Mouse (Mus musculus) midbrain, embryonic 13.5 days (tissue): ENCODE measurements at regions not wholly inside any gene's neighbourhood (a gene's known extent, or its start where the extent isn't known, plus 50 kb on each side); places are given as distances from the start of the nearest gene placed in this dataset.

Source experiments
- ATAC-seq: fragments of 200-750 bp; cut with Nextera tagmentation; 2 replicates; pipeline ENCODE4 v1.8.0; 2017; ENCODE audit warnings: mild to moderate bottlenecking, moderate TSS enrichment, moderate library complexity
- H3K27ac ChIP-seq: fragments of 300-500 bp; sonication (generic); 2 replicates; pipeline ENCODE4 v1.5.1; 2015; ENCODE audit warnings: inconsistent platforms, mild to moderate bottlenecking, moderate library complexity
- H3K27me3 ChIP-seq: fragments of 300-500 bp; sonication (generic); 2 replicates; pipeline ENCODE4 v1.6.1; 2015; ENCODE audit warnings: mild to moderate bottlenecking, inconsistent platforms
- H3K36me3 ChIP-seq: fragments of 300-500 bp; sonication (generic); 2 replicates; pipeline ENCODE4 v1.6.1; 2015; ENCODE audit warnings: mild to moderate bottlenecking, inconsistent platforms
- H3K4me1 ChIP-seq: fragments of 300-500 bp; sonication (generic); replicated peaks from 2 replicates; pipeline ENCODE4 v1.6.1; 2015; ENCODE audit warnings: inconsistent platforms
- H3K4me2 ChIP-seq: fragments of 300-500 bp; sonication (generic); replicated peaks from 2 replicates; pipeline ENCODE4 v1.6.1; 2015; ENCODE audit warnings: moderate library complexity, mild to moderate bottlenecking, inconsistent platforms
- H3K4me3 ChIP-seq: fragments of 300-500 bp; sonication (generic); replicated peaks from 2 replicates; pipeline ENCODE4 v1.5.1; 2015; ENCODE audit warnings: mild to moderate bottlenecking, inconsistent platforms
- H3K9ac ChIP-seq: fragments of 300-500 bp; sonication (generic); replicated peaks from 2 replicates; pipeline ENCODE4 v1.6.1; 2015; ENCODE audit warnings: mild to moderate bottlenecking, inconsistent platforms
- H3K9me3 ChIP-seq: fragments of 300-500 bp; sonication (generic); 2 replicates; pipeline ENCODE4 v1.6.1; 2016; ENCODE audit warnings: mild to moderate bottlenecking, inconsistent platforms
- WGBS: fragments of 180-500 bp; shearing (Covaris S2); methylation state at CpG from one replicate; pipeline ENCODE4 v1.1.7; 2015; 5-methylcytosine and 5-hydroxymethylcytosine counted together

- no peaks in the 10 kb centered on the region for H3K9me3 ChIP-seq
- 71% methylated on average over 10 of the region's 10 CpGs for WGBS
- ATAC-seq, result no peak
- no peak overlapping the region for H3K27ac ChIP-seq
- H3K9ac ChIP-seq, result no peak overlapping the region
- peaks cover 54% of the 10 kb centered on the region for H3K27me3 ChIP-seq
- H3K4me1 ChIP-seq, result peaks cover 33% of the 10 kb centered on the region
- H3K4me3 ChIP-seq, result no peak overlapping the region
- no peak overlapping the region for H3K4me2 ChIP-seq
- no peaks in the 10 kb centered on the region for H3K36me3 ChIP-seq
Measured at GRCm38 (mm10) chr8:8482707-8483480, 178.1 kb downstream of the Efnb2 start.

DNA sequence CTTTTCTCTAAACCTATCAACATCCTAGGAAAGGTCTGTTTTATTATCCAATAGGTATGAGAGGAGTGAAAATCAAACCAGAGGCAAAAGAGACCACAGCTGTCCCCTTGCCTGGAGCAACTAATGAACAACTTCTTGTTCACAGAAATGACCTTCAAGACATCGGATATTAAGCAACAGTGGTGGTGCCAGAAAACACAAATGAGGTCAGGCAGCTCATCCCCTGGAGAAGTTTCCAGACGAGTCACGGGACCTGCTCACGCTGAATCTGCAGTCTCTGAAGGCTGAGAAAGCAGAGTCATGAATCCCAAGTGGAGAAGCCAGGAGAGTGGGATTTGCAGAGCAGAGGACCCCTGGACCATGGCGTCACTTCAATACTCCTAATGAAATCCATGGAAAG is 183.6 kb downstream of the Efnb2 start:
- H3K4me1 ChIP-seq, result 0 out of 2 replicates have a peak, but pooled peaks cover 3% of the 10 kb centered on the region
- no peak for ATAC-seq
- no peak overlapping the region for H3K27ac ChIP-seq
- no peak overlapping the region for H3K9ac ChIP-seq
- no peaks in the 10 kb centered on the region for H3K9me3 ChIP-seq
- WGBS, result 75% methylated on average over 5 of the region's 5 CpGs
- no peak overlapping the region for H3K4me3 ChIP-seq
- peaks cover 24% of the 10 kb centered on the region for H3K27me3 ChIP-seq
- H3K4me2 ChIP-seq, result no peak overlapping the region
- no peaks in the 10 kb centered on the region for H3K36me3 ChIP-seq

DNA sequence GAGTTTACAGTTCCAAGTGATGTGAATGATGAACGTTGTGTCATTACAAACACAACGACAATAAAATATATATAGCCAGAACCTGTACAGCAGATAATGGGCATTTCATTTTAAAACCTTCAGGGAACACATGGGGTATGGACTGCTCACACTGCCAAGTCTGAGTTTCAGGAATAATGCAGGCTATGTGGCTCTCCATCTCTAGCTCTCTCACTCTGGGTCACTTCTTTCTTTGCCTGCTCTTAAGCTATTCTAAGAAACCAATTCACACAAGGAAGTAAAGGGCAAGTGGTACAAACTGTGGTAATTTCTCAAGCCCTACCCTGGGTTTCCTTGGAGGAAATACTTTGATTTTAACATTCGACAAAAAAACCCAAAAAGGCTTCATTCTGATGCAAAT is 192.5 kb downstream of the Efnb2 start:
- WGBS, result 67% methylated on average over 3 of the region's 3 CpGs
- Histone ChIP-seq H3K9ac (no peak overlapping the region), H3K27ac (no peak overlapping the region), H3K4me1 (peaks cover 14% of the 10 kb centered on the region), H3K4me3 (no peak overlapping the region), H3K36me3 (no peaks in the 10 kb centered on the region), H3K4me2 (no peak overlapping the region), H3K27me3 (peaks cover 7% of the 10 kb centered on the region), H3K9me3 (no peaks in the 10 kb centered on the region)
- ATAC-seq, result no peak

DNA sequence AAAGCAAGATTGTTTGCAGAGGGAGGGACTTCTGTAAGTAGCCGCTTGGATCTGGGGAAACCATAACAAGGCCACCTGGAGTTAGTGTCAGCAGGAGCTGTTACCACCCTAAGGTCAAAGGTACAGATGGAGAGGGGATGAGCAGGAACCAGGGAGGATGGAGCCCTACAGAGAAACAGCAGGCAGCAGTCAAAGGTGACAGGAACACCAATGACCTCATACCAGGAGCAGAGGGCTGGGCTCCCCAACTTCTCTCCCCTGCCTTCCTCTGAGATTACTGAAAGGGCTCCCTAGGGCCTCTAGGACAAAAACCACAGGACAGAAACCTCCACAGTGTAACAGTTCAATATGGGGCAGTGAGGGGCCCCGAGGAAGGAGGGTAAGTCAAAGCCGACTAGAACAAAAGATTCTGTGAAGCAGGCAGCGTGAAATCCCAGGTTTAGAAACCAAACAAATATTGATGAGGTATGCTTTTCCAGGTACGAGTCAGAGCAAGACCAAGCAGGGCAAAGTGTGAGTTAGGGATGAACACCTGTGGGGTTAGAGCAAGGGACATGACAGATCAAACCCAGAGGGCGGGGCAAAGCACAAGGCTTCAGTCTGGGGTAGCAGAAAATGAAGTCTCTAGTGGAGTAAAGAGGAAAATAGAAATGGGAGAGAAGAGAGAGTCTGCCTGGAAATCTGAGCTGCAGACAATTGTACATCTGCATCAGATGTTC is 194.4 kb downstream of the Efnb2 start:
- 5% methylated on average over 6 of the region's 6 CpGs for WGBS
- Histone ChIP-seq H3K9me3 (no peaks in the 10 kb centered on the region), H3K4me1 (peaks cover 19% of the 10 kb centered on the region), H3K36me3 (no peaks in the 10 kb centered on the region), H3K4me2 (0 out of 2 replicates have a peak overlapping the region, but pooled peaks have one; percentile 3), H3K27me3 (peaks cover 10% of the 10 kb centered on the region), H3K9ac (no peak overlapping the region), H3K27ac (no peak overlapping the region), H3K4me3 (no peak overlapping the region)
- peak; percentile 43; the same call in 1 of the 2 replicates for ATAC-seq

DNA sequence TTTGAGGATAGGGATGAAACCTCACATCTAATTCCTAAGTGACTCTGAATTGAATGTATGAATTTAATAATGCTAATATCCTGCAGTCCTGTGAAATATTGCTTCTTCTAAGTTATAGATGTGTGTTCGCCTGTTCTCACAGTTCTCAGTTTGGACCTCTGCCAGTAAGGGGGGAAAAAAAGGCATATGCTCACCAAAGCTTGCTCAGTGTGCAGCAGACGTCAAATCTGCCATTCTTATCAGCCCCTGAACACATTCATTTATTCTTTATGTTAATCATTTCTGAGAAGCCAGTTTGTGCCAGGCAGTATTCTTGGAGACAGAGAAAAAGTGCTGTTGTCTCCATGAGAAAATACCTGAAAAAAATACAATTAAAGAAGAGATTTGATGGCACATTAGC is 198.6 kb downstream of the Efnb2 start:
- WGBS, result 58% methylated on average over 2 of the region's 2 CpGs

GRCm38 (mm10) chr8:8457536-8457935 is 203.5 kb downstream of the Efnb2 start:
- ATAC-seq, result no peak

More for the DNA sequence above, 198.6 kb downstream of the Efnb2 start:
- no peaks in the 10 kb centered on the region for H3K36me3 ChIP-seq
- H3K27me3 ChIP-seq, result peaks cover 10% of the 10 kb centered on the region
- no peak overlapping the region for H3K27ac ChIP-seq
- H3K9me3 ChIP-seq, result no peaks in the 10 kb centered on the region
- no peak overlapping the region for H3K4me3 ChIP-seq
- H3K4me2 ChIP-seq, result no peak overlapping the region
- ATAC-seq, result no peak
- H3K9ac ChIP-seq, result no peak overlapping the region
- H3K4me1 ChIP-seq, result peaks cover 19% of the 10 kb centered on the region

GRCm38 (mm10) chr8:8453944-8454343 is 207.1 kb downstream of the Efnb2 start:
- WGBS, result 93% methylated on average over 6 of the region's 6 CpGs
- Histone ChIP-seq H3K4me3 (no peak overlapping the region), H3K9me3 (no peaks in the 10 kb centered on the region), H3K36me3 (no peaks in the 10 kb centered on the region), H3K4me2 (no peak overlapping the region), H3K4me1 (no peaks in the 10 kb centered on the region), H3K9ac (no peak overlapping the region), H3K27me3 (no peaks in the 10 kb centered on the region), H3K27ac (no peak overlapping the region)
- no peak for ATAC-seq

More at GRCm38 (mm10) chr8:8457536-8457935, 203.5 kb downstream of the Efnb2 start:
- Histone ChIP-seq H3K4me3 (no peak overlapping the region), H3K27ac (no peak overlapping the region), H3K27me3 (no peaks in the 10 kb centered on the region), H3K9ac (no peak overlapping the region), H3K4me1 (peaks cover 2% of the 10 kb centered on the region; the same call in 1 of the 2 replicates), H3K36me3 (no peaks in the 10 kb centered on the region), H3K4me2 (no peak overlapping the region), H3K9me3 (no peaks in the 10 kb centered on the region)
- 69% methylated on average over 5 of the region's 5 CpGs for WGBS

DNA sequence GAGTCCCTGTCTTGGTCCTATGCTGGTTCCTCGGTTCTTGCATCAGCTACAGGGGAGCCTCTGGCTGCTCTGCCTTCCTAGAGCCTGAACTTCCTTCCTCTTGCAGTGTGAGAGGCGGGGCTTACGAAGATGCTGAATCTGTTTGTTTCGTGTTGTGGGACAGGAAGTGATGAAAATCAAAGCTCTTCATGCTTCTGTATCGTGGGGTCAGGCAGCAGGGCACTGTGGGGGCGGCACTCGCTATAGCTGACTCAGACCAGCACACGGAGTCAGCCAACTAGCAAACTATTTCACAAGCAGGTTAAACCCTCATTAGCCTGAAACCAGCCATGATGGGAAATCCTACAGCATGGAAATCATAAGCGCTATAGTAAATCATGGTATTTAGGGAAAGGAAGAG is 208.8 kb downstream of the Efnb2 start:
- H3K9ac ChIP-seq, result no peak overlapping the region
- H3K4me2 ChIP-seq, result no peak overlapping the region
- 83% methylated on average over 9 of the region's 9 CpGs for WGBS
- H3K36me3 ChIP-seq, result no peaks in the 10 kb centered on the region
- H3K9me3 ChIP-seq, result no peaks in the 10 kb centered on the region
- no peak overlapping the region for H3K4me3 ChIP-seq
- H3K27me3 ChIP-seq, result no peaks in the 10 kb centered on the region
- H3K4me1 ChIP-seq, result no peaks in the 10 kb centered on the region
- H3K27ac ChIP-seq, result no peak overlapping the region
- ATAC-seq, result no peak

DNA sequence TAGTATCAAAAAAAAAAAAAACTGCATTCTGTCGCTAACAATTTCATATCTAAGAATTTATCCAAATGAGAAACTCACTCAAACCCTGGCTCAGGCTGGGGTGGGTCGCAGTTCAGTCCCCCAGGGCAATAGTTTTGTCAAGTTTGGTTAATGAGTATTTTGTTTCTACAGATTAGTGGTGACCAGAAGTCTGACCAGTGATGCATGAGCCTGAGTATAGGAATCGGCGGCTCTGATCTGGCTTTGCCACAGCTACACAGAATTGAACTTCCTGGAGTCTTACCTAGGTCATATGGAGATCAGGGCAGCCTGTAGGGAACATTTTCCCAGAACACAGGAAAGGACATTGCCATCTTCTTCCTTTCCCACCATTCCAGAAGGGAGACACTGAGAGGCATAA is 212.1 kb downstream of the Efnb2 start:
- no peak overlapping the region for H3K4me2 ChIP-seq
- H3K27ac ChIP-seq, result no peak overlapping the region
- no peaks in the 10 kb centered on the region for H3K27me3 ChIP-seq
- no peak overlapping the region for H3K4me3 ChIP-seq
- 93% methylated on average over 4 of the region's 4 CpGs for WGBS
- no peaks in the 10 kb centered on the region for H3K9me3 ChIP-seq
- H3K9ac ChIP-seq, result no peak overlapping the region
- ATAC-seq, result no peak
- H3K36me3 ChIP-seq, result no peaks in the 10 kb centered on the region
- H3K4me1 ChIP-seq, result no peaks in the 10 kb centered on the region

GRCm38 (mm10) chr8:8441568-8441967 is 219.5 kb downstream of the Efnb2 start:
- Histone ChIP-seq H3K4me1 (no peaks in the 10 kb centered on the region), H3K27me3 (no peaks in the 10 kb centered on the region), H3K9me3 (no peaks in the 10 kb centered on the region), H3K36me3 (no peaks in the 10 kb centered on the region), H3K9ac (no peak overlapping the region), H3K4me3 (no peak overlapping the region), H3K4me2 (no peak overlapping the region), H3K27ac (no peak overlapping the region)
- no peak for ATAC-seq
- 83% methylated on average over 6 of the region's 6 CpGs for WGBS

DNA sequence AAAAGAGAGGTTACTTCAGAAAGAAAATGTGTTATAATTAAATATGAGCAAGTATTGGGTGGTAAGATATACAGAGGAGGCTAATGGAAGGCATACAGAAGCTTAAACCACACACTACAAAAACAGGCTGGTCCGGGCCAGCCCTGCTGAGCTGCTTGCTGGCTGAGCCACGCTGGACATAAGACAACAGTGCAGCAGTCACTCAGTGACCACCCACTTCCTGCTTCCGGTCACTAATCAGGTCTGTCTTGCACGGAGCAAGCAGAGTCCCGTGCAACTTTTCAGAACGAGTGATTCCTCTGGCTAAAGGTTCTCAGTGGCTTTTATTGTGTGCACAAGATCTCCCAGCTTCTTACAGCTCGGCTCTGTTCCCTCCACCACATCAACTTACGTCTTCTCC is 220.1 kb downstream of the Efnb2 start:
- Histone ChIP-seq H3K27me3 (no peaks in the 10 kb centered on the region), H3K36me3 (no peaks in the 10 kb centered on the region), H3K9me3 (no peaks in the 10 kb centered on the region), H3K27ac (no peak overlapping the region), H3K9ac (no peak overlapping the region), H3K4me2 (no peak overlapping the region), H3K4me1 (no peaks in the 10 kb centered on the region), H3K4me3 (no peak overlapping the region)
- ATAC-seq, result no peak
- 81% methylated on average over 8 of the region's 8 CpGs for WGBS

GRCm38 (mm10) chr8:8426201-8426600 is 234.8 kb downstream of the Efnb2 start:
- H3K4me1 ChIP-seq, result 0 out of 2 replicates have a peak, but pooled peaks cover 4% of the 10 kb centered on the region
- ATAC-seq, result no peak
- no peak overlapping the region for H3K4me2 ChIP-seq
- no peaks in the 10 kb centered on the region for H3K36me3 ChIP-seq
- 51% methylated on average over 4 of the region's 4 CpGs for WGBS
- H3K9me3 ChIP-seq, result no peaks in the 10 kb centered on the region
- H3K27ac ChIP-seq, result no peak overlapping the region
- H3K27me3 ChIP-seq, result peaks cover 11% of the 10 kb centered on the region; the same call in 1 of the 2 replicates
- no peak overlapping the region for H3K9ac ChIP-seq
- no peak overlapping the region for H3K4me3 ChIP-seq
